Mouse (Mus musculus) ES-E14 (cell line): Measurements from ENCODE around the gene Gbp3. TPM values are rescaled to one million over a fixed set of nuclear protein-coding genes. Genes with fewer than 3 reads are reported as not detected.

Source experiments
- DNase-seq: peaks from one replicate; pipeline ENCODE4 v3.0.0-alpha.2; 2013; ENCODE audit warnings: low read depth, low spot score
- H3K27ac ChIP-seq: 2 replicates; pipeline ENCODE4 v1.5.1; 2012; ENCODE audit warnings: low read depth, mild to moderate bottlenecking, low read length, moderate library complexity, mixed read lengths; ENCODE audit not compliant: poor library complexity, insufficient read depth, severe bottlenecking
- H3K36me3 ChIP-seq: 2 replicates; pipeline ENCODE4 v1.6.1; 2012; ENCODE audit warnings: mild to moderate bottlenecking, low read length, moderate library complexity, mixed read lengths; ENCODE audit not compliant: control insufficient read depth, poor library complexity, insufficient read depth, severe bottlenecking
- H3K4me1 ChIP-seq, 2 experiments: fragments of 150-350 bp in 1 of 2; sonication (generic) in 1 of 2; 2 replicates each; pipeline ENCODE4 v1.6.1; 2012; ENCODE audit warnings: low read length in 2 of 2, mild to moderate bottlenecking in 1 of 2, mixed read lengths in 1 of 2; ENCODE audit not compliant: control insufficient read depth in 2 of 2, insufficient read depth in 2 of 2, poor library complexity in 1 of 2
- H3K4me3 ChIP-seq, 2 experiments: fragments of 150-350 bp in 1 of 2; sonication (generic) in 1 of 2; 2 replicates each; pipeline ENCODE4 v1.5.1; 2012; ENCODE audit warnings: low read length in 2 of 2, low read depth in 1 of 2, mild to moderate bottlenecking in 1 of 2, mixed read lengths in 1 of 2; ENCODE audit not compliant: insufficient read depth in 1 of 2, poor library complexity in 1 of 2, severe bottlenecking in 1 of 2
- H3K9ac ChIP-seq: 2 replicates; pipeline ENCODE4 v1.6.1; 2012; ENCODE audit warnings: low read depth, mild to moderate bottlenecking, low read length, mixed read lengths; ENCODE audit not compliant: poor library complexity, insufficient read depth, severe bottlenecking
- H3K9me3 ChIP-seq: fragments of 150-350 bp; sonication (generic); 2 replicates; pipeline ENCODE4 v1.6.1; 2012; ENCODE audit warnings: low read depth, mild to moderate bottlenecking, low read length; ENCODE audit not compliant: control insufficient read depth, insufficient read depth
- CHD2 ChIP-seq: IDR thresholded peaks from 2 replicates; pipeline ENCODE4 v1.6.1; 2014; ENCODE audit warnings: mild to moderate bottlenecking, low read depth, low read length, inconsistent platforms
- HCFC1 ChIP-seq: IDR thresholded peaks from 2 replicates; pipeline ENCODE4 v1.6.1; 2012; ENCODE audit warnings: low read length, inconsistent platforms, borderline replicate concordance; ENCODE audit not compliant: insufficient read depth
- MAFK ChIP-seq: IDR thresholded peaks from 2 replicates; pipeline ENCODE4 v1.6.1; 2014; ENCODE audit warnings: mild to moderate bottlenecking, low read depth, low read length, inconsistent platforms; ENCODE audit not compliant: insufficient read depth
- ZC3H11A ChIP-seq: IDR thresholded peaks from 2 replicates; pipeline ENCODE4 v1.6.1; 2012; ENCODE audit warnings: low read depth, mild to moderate bottlenecking, inconsistent platforms, low read length, borderline replicate concordance
- ZNF384 ChIP-seq: IDR thresholded peaks from 2 replicates; pipeline ENCODE4 v1.6.1; 2012; ENCODE audit warnings: low read depth, low read length, inconsistent platforms
- in situ Hi-C, 2 experiments: fragments of 600-800 bp; cut with MboI; formaldehyde crosslinking; loops; one replicate each; pipeline ENCODE4 v1.15.1; 2025; ENCODE audit warnings: low sequenced_read_pairs in 2 of 2, inconsistent platforms in 1 of 2; ENCODE audit not compliant: unreplicated experiment in 2 of 2
- total RNA-seq: library from RNA; depleted of rRNA; stranded (reverse); fragments of 300-350 nt; gene quantifications from 2 replicates; pipeline ENCODE4 v1.2.3, GENCODE M21; 2012

Gbp3 gene
- total RNA-seq, 1 experiment = 4.7 TPM

GRCm38 (mm10) chr3:142590431-142591067 lies 30.7 kb downstream of the Gbp3 start:
- DNase-seq = no peak
- in situ Hi-C loops = no loop called here
- no peak overlapping the region for H3K27ac ChIP-seq
- no peak overlapping the region for H3K4me3 ChIP-seq
- no peak overlapping the region for H3K9ac ChIP-seq
- TF ChIP-seq HCFC1 (no peak), MAFK (no peak), CHD2 (no peak), ZC3H11A (no peak), ZNF384 (no peak)
- H3K9me3 ChIP-seq = no peaks in the 10 kb centered on the region
- H3K36me3 ChIP-seq = no peaks in the 10 kb centered on the region
- H3K4me1 ChIP-seq = no peaks in the 10 kb centered on the region

GRCm38 (mm10) chr3:142594547-142594946 lies 34.7 kb downstream of the Gbp3 start, which contains the start of gene Gbp2b:
Gene Gbp2b, plus strand, starts transcription at chr3:142594847.
- Histone ChIP-seq H3K4me3 (no peak within 1 kb of the TSS), H3K36me3 (no peaks in the 10 kb centered on the region), H3K9ac (no peak within 1 kb of the TSS), H3K9me3 (no peaks in the 10 kb centered on the region), H3K27ac (no peak within 1 kb of the TSS), H3K4me1 (no peaks in the 10 kb centered on the region)
- DNase-seq = no peak
- in situ Hi-C loops = no loop called here
- TF ChIP-seq CHD2 = no peak
- TF ChIP-seq ZNF384 = no peak

DNA sequence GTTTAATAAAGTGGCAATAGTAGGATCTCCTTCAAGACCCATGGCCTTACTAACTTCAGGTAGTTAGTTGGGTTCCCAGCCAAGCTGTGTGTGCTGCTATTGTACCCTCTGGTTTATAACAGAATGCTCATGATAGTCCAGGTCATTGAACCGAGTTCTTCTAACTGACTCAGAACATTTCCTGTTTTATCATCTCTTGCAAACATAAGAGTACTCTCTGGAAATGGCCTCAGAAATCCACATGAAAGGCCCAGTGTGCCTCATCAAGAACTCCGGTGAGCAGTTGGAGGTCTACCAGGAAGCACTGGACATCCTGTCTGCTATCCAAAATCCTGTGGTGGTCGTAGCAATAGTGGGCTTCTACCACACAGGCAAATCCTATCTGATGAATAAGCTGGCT lies 38.1 kb downstream of the Gbp3 start:
- no peak overlapping the region for H3K9ac ChIP-seq

DNA sequence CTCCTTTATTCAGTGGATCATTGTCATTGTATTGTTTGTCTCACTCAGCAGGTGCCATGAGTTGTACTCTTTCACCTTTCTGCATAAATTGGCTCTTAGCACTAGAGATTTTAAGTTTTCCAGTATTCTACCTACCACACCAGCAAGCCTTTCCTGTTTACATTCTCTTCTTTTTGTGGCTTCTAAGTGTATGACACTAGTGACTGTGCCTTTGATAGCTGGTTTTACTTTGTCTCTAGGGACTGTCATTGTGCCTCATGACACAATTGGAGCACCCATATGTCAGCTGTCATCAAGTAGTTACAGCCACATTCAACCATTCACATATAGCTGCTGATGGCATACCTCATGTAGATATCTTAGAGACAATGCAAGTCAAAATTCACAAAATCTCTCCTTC lies 41.8 kb downstream of the Gbp3 start:
- Histone ChIP-seq H3K4me3 (no peak overlapping the region), H3K9ac (no peak overlapping the region), H3K27ac (no peak overlapping the region), H3K4me1 (no peaks in the 10 kb centered on the region), H3K36me3 (no peaks in the 10 kb centered on the region), H3K9me3 (no peaks in the 10 kb centered on the region)
- in situ Hi-C loops = no loop called here
- DNase-seq = no peak
- TF ChIP-seq CHD2 (no peak), ZNF384 (no peak), MAFK (no peak)

More for the DNA sequence above, 38.1 kb downstream of the Gbp3 start:
- no peak overlapping the region for H3K4me3 ChIP-seq
- no peak overlapping the region for H3K27ac ChIP-seq
- in situ Hi-C loops = no loop called here
- DNase-seq = no peak
- no peaks in the 10 kb centered on the region for H3K4me1 ChIP-seq
- H3K36me3 ChIP-seq = no peaks in the 10 kb centered on the region
- TF ChIP-seq MAFK (no peak), CHD2 (no peak), ZC3H11A (no peak), HCFC1 (no peak)
- H3K9me3 ChIP-seq = no peaks in the 10 kb centered on the region

GRCm38 (mm10) chr3:142618658-142619057 lies 58.8 kb downstream of the Gbp3 start:
- no peak overlapping the region for H3K4me3 ChIP-seq

More at GRCm38 (mm10) chr3:142618658-142619057, 58.8 kb downstream of the Gbp3 start:
- Histone ChIP-seq H3K9me3 (no peaks in the 10 kb centered on the region), H3K9ac (no peak overlapping the region), H3K4me1 (peaks cover 0 to 4% of the 10 kb centered on the region in 2 experiments; a peak in 2 of 4 replicates), H3K36me3 (no peaks in the 10 kb centered on the region), H3K27ac (no peak overlapping the region)
- TF ChIP-seq ZNF384 = no peak
- no peak for TF ChIP-seq MAFK
- TF ChIP-seq CHD2 = no peak
- TF ChIP-seq HCFC1 = no peak
- TF ChIP-seq ZC3H11A = no peak
- in situ Hi-C loops = no loop called here
- DNase-seq = no peak
